Mouse (Mus musculus): ENCODE measurements around the gene Btbd1. TPM values are rescaled to one million over a fixed set of nuclear protein-coding genes. Genes with fewer than 3 reads are reported as not detected.

Btbd1 gene
- total RNA-seq (2015; ENCODE audit: low replicate concordance), result 20.2 and 56.2 TPM in 2 replicates
- 34.7 and 59.2 TPM in 2 replicates for total RNA-seq (2017; ENCODE audit: low replicate concordance)

DNA sequence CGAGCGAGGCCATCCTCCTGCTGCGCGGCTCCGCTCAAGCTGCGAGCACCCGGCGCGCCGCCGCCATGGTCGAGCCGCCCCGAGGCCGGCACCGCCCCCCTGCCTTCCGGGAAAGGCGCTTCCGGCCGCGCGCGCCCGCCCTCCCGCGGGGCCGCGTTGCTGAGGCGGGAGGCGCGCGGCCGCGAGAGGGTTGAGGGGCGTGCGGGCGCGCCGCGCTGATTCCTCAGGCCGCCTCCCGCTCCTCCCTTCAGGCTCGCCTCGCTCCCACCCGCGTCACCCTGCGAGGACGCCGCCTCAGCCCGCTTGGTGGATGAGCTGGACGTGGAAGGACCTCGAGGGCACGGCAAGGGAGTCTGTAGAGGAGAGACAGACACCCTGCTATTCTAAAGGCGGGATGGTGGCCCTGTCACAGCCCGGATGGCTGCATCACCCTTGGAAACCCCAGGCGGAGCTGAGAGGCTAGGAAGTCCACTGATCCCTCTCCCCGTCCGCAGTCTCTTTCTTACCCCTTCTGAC lies at the start of gene Btbd1:
Btbd1 (minus strand) TSS at position 53 of the 516 bp plus-strand sequence.
- peak; percentile 77 for ATAC-seq (replicated peaks; ENCODE audit: low FRiP score, poor library complexity, severe bottlenecking)

DNA sequence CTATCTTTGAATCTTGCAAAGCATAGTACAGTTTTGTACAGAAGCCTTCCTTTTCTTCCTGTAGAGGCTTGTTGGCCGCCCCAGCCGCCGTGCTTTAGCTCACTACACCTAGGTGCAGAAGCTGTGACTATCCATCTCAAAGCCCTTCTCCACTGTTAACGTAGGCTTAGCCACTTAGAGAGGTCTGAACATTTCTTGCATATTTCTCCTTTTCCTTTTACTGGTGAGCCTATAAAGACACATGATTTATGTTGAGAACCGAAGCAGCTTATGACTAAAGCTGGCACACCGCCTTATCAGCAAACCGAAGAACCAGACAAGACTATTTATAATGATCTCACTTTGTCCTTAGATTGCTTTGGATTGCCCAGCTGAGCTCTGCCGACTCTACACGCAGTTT lies 46.1 kb upstream of the Btbd1 start:
- no peak for ATAC-seq (replicated peaks; ENCODE audit: low FRiP score, poor library complexity, severe bottlenecking)

DNA sequence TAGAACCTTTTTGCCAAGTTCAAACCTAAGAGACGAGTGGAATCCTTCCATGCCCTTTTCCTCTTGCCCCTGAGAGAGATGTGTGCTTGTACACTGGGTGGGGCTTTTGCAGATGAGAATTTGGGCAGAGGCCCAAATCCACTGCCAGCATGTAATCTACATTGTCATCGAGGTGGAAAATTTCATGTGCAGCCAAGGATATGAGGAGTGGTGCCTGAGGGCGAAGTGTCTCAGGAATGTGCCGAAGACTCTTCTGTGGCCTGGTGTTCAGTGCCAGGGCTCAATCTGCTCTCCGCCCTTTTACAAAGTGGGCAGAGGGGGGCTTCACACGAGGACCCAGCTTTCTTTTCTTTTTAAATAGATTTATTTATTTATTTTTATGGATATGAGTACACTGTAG lies 45.4 kb upstream of the Btbd1 start:
- no peak for ATAC-seq (replicated peaks; ENCODE audit: low FRiP score, poor library complexity, severe bottlenecking)

DNA sequence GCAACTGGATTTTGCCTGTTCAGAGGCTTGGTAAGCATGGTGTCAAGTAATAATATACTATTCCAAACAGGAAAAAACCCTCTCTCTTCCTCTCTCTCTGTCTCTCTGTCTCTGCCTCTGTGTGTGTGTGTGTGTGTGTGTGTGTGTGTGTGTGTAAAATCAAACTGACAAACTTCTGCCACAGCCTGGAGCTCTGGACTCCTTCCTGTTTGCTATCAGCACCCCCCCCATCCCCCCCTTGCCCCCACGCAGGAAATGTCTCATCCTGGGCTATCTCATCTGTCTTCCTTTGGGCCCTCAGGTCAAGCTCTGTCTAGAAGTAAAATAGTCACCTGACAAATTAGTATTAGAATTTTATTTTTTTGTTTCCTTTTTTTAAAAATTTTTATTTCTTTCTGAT lies 44.6 kb upstream of the Btbd1 start:
- no peak for ATAC-seq (replicated peaks; ENCODE audit: low FRiP score, poor library complexity, severe bottlenecking)

DNA sequence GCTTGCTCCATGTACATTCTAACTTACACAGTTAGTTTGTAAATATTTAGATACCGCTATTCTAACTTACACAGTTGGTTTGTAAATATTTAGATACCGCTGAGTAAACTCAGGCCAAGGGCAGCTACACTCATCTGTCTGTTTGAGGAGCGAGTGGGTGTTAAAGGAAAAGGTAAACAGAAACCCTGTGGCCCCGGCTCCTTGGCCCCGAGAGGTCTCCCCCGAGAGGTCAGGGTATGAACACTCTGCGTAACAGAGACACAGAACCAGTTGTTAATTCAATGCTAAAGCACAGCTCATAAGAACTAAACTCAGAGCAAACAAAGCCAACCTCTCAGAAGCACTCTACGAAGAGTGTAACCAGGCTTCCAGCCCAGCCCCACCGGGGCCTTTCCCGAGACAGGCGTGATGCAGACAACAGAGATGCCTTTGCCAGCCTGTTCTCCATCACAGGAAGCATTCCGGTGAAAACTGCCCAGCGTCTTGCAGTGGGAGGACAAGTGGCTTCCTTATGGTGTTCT lies 43.3 kb upstream of the Btbd1 start:
- no peak for ATAC-seq (replicated peaks; ENCODE audit: low FRiP score, poor library complexity, severe bottlenecking)

DNA sequence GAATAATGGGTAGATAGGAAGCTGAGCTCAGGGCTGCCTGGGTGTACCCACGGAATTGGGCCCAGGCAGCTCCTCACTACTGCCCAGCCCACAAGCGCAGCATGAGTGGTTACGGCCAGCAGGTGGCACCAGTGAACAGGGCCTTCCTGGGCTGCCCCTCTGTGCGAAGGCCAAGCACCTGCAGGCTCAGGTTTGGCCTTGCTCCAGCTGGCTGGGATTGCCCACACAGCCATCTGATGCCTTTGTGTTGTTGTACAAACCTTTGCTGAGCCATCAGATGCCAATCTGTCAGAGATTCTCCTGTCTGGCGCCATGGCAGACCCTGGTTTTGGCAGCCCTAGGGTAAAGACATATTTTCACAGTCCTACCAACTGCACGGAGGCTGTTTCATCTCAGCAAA lies 38.9 kb upstream of the Btbd1 start:
- ATAC-seq (replicated peaks; ENCODE audit: low FRiP score, poor library complexity, severe bottlenecking), result peak; percentile 79

DNA sequence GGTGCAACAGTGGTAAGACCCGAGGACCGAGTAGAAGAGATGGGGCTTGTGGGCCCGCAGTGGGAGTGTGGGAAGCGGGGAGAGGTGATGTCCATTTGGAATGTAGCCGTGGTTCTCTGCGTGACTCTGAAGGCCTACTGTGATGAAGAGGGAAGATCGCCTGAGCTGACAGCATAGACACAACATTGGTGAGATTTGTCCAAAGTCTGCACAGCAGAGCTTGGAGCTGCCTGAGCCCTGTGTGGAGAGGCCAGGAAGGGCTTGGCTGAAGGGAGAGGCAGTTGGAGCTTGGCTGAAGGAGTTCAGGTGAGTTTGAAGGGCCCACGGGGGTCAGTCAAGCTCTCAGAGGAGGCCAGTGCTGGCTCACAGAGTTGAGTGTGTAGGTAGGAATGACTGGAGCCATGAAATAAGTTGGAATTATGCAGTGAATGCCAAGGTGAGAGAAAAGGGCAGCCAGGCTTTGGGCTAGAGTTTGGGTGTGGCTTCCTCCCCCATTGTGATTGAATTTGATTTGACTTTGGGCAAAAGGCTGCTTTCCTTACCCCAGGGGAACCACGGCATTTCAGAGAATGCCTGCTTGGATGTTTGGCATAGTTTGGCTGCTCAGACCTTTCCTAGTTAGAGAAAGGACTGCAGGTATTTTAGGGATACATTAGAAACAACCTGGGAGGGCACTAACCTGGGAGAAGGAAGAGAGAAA lies 38.1 kb upstream of the Btbd1 start:
- no peak for ATAC-seq (replicated peaks; ENCODE audit: low FRiP score, poor library complexity, severe bottlenecking)

DNA sequence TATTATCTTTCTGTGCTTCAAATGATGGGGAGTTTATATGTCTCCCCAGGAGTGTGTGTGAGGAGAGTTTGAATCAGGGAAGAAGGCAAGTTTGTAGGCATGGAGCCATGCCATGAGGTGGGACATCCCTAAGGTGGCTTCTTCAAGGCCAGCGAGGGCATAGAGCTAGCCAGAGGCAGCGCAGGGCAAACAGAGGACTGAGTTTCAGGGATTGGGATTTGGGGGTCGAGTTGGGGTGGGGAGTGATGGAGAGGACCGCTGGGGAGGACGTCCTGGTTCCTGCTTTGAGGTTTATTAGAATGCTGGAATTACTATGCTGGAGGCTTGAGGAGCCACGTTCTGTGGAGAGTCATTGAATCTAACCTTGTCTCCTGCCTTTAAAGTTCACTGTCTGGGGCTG lies 36.7 kb upstream of the Btbd1 start:
- no peak for ATAC-seq (replicated peaks; ENCODE audit: low FRiP score, poor library complexity, severe bottlenecking)

DNA sequence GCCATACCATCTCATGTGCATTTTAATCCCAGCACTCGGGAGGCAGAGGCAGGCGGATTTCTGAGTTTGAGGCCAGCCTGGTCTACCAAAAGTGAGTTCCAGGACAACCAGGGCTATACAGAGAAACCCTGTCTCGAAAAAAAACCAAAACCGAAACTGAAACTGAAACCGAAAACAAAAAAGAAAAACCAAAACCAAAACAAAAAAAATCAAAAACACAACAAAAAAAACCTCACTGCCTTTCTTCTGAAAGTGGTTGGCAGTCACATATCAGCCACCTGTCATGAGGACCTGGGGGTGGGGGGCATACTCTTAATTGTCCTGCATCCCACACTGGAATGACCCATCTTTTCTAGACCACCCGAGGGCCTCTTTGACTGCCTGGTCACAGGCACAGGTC lies 35.3 kb upstream of the Btbd1 start:
- no peak for ATAC-seq (replicated peaks; ENCODE audit: low FRiP score, poor library complexity, severe bottlenecking)

- no peak for ATAC-seq (replicated peaks; ENCODE audit: low FRiP score, poor library complexity, severe bottlenecking)
These were observed 33.7 kb upstream of the Btbd1 start for GRCm38 (mm10) chr7:81862587-81863583.

DNA sequence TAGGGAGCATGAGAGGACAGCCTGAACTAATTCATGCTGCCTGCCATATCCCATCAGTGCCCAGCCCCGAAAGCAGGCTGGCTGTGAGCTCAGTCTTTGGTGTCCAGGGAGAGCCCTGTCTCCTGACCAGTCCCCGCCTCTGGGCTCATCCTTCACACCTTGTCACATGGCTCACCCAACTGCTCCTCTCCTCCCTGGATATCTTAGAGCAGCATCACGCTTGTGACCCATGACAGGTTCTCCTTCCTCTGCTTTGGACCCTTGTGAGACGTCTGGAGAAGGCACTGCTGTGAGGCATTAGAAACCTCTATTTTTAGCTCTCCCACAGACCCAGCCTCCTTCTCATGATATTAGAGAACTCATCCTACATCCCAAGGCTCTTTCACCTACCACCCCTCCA lies 32.7 kb upstream of the Btbd1 start:
- no peak for ATAC-seq (replicated peaks; ENCODE audit: low FRiP score, poor library complexity, severe bottlenecking)

- ATAC-seq (replicated peaks; ENCODE audit: low FRiP score, poor library complexity, severe bottlenecking), result no peak
These were observed 32.2 kb upstream of the Btbd1 start for GRCm38 (mm10) chr7:81861461-81861860.

- ATAC-seq (replicated peaks; ENCODE audit: low FRiP score, poor library complexity, severe bottlenecking), result no peak
These were observed 31.8 kb upstream of the Btbd1 start for GRCm38 (mm10) chr7:81860996-81861395.

GRCm38 (mm10) chr7:81860071-81860470 lies 30.8 kb upstream of the Btbd1 start:
- ATAC-seq (replicated peaks; ENCODE audit: low FRiP score, poor library complexity, severe bottlenecking), result no peak

DNA sequence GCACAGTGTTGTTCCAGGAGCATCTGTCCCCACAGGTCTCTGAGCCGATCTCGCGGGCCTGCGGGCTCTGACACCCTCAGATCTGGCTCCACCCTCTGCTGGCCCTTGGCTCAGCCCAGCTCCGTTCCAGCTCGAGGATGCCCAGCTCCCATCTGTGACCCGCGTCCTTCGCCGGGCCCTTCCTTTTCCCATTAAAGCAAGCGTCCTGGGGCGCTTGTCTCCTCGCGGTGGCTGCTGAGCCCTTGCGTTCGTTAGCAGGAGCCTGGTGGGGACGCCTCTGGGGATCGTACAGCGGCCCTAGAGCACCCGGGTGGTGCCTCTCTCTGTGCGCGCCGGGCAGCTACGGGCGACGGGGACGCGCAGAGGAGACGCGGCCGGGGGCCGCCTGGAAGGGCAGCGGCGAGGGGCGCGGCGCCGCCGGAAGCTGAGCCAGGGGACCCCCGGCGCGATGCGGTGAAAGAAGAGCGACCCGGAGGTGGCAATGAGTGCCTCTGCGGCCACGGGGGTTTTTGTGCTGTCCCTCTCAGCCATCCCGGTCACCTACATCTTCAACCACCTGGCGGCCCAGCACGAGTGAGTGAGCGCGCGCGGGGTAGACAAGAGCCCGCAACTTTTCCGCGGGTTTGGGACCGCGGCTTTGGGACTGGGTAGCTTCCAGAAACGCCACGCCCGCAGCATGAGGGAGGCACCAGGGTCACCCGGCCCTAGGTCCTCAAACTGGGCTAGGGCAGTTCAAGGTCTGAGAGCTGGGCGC lies 29.9 kb upstream of the Btbd1 start, which contains the start of gene Tm6sf1:
Tm6sf1 (plus strand) TSS at position 34 of the 754 bp plus-strand sequence.
- ATAC-seq (replicated peaks; ENCODE audit: low FRiP score, poor library complexity, severe bottlenecking), result no peak

DNA sequence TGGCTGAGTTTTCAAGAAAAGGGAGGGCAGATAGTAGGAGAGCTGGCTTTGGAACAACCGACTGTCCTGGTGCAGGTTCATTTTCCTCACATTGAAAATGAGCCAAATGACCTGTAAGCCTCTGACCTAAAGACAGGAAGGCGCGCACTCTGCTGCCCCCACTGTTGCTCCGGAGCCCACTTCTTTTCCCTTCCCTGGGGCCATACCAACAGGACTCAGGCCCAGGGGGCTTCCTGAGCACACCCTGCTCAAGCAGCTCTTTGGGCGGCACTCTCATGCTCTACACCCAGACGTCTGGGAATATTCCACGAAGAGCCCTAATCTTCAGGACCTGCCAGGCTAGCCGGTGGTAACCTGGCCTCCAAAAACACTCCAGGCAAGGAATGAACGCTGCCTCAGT lies 29.0 kb upstream of the Btbd1 start:
- ATAC-seq (replicated peaks; ENCODE audit: low FRiP score, poor library complexity, severe bottlenecking), result no peak

DNA sequence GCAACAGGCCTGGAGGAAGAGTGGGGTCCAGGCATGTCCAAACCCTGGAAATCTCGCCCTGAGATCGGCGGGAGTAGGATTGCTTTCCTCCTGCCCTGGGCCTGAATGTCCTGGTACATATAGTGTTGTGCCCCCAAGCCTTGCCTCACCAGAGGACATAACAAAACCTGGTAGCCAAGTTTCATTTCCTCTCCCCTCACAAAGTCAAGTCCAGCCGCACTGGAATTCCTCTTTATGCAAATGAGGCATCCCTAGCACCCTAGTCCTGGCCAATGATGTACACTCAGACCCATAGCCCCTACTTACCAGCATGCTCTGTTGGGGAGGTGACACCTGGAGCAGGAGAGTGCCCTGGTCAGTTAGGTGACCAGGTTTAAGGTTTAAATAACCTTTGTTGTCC lies 27.0 kb upstream of the Btbd1 start:
- no peak for ATAC-seq (replicated peaks; ENCODE audit: low FRiP score, poor library complexity, severe bottlenecking)

DNA sequence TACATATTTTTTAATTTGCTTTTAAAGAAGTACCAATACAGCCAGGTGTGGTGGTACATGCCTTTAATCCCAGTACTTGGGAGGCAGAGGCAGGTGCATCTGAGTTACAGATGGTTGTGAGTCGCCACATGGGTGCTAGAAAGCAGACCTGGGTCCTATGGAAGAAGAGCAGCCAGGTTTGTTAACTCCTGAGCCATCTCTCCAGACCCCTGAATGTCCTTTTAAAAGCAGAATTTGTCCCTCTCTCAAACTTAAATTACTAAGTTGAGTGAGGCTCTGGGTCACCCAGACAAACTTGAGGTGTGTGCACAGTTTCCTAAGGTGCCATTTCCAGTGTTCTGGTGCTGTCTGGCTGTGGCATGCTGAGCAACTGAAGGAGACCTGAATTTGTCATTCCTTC lies 26.5 kb upstream of the Btbd1 start, which contains the start of gene Gm10160:
Gm10160 (minus strand) TSS at position 101 of the 400 bp plus-strand sequence.
- no peak for ATAC-seq (replicated peaks; ENCODE audit: low FRiP score, poor library complexity, severe bottlenecking)

- ATAC-seq (replicated peaks; ENCODE audit: low FRiP score, poor library complexity, severe bottlenecking), result no peak
These were observed 25.5 kb upstream of the Btbd1 start for GRCm38 (mm10) chr7:81854568-81855307.
